Mouse (Mus musculus) ES-Bruce4 (cell line): ENCODE results near the gene Patj.

Experiments used
- CTCF ChIP-seq: IDR thresholded peaks from one replicate; pipeline ENCODE4 v1.8.1; 2011; ENCODE audit warnings: low read depth, low read length
- EP300 ChIP-seq: IDR thresholded peaks from 2 replicates; pipeline ENCODE4 v1.6.1; 2011; ENCODE audit warnings: low read depth, low read length; ENCODE audit not compliant: insufficient read depth
- POLR2A ChIP-seq: IDR thresholded peaks from one replicate; pipeline ENCODE4 v1.8.1; 2011; ENCODE audit warnings: low read length; ENCODE audit not compliant: insufficient read depth

DNA sequence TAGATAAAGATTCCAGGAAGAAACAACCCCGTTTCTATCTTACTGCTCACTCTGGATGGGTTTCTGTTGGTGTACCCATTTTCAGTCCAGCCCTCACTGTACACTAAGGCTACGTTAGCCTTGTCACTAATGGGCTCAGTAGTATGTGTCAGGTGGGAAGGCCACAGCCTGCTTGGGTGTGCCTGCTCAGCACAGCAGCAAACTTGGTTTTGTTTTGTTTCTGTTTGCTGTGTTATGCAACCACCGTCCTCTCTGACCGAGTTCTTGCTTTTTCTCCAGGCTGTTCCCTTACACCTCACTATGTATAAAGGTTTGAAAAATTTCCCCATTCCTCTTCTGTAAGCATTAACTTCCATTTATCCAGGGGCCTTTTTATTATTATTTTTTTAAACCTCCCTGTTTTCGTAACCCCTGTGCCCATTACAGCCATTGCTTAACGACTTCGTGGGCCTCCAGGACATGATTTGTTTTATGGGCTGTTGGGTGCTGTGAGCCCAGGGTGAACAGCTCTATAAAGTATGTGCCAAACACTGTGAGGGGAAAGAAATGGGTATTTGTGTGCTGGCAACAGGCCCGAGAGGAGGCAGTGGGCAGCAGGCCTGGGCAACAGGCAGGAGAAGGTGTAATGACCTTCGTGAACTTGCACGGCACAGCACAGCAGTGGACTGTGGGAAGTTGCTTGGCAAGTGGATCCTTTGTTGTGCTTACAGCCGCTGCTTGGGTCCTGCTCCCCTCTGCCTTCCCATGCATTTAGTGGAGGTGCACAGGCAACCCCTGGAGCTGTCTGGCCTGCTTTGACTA lies 113.1 kb downstream of the Patj start:
- TF ChIP-seq POLR2A = no peak
- no peak for TF ChIP-seq CTCF
- TF ChIP-seq EP300 = no peak
